Mouse (Mus musculus): ENCODE data around the gene Kif5a. TPM values are rescaled to one million over a fixed set of nuclear protein-coding genes. Genes with fewer than 3 reads are reported as not detected.
A peak's percentile ranks its signal among the peaks of the same experiment; 100 is the strongest.

Gene Kif5a
- polyA plus RNA-seq, 2 experiments = 2.8 to 9.7 TPM

DNA sequence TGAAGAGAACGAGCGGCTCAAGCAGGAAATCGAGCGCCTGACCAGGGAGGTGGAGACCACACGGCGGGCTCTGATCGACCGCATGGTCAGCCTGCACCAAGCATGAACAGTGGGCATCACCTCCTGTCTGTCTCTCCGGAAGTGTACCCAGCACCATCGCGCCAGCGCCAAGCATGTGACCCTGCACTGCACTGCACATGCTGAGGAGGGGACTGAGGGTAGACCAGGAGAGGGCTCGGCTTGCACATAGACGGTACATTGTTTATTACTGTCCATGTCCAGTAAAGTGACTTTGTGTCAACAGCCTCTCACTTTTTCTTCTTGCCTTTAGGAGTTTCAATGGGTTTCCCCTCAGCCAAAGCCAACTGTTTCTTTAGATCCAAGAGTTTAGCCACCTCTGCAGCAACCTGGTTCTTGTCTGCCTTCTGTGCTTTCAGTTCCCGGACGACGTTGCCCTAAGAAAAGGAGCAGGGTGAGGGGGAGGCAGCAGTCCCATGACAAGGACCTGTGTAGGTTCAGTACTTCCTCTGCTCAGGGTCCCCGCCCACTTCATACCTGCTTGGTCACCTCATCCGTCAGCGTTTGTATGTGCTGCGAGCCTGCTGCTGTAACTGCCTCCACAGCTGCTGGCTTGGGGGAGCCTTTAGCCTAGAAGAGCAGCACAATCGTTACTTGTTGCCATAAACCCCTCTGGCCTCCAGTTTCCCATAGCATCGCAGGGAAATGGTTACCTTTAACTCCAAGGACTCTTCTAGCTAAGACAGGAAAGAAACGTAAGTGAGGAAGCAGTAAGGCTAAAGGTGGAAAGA lies 33.0 kb upstream of the Kif5a start:
- Histone ChIP-seq H3K4me1 (ENCODE audit: control insufficient read depth, insufficient read depth, low read length) (peaks cover 11% of the 10 kb centered on the region), H3K9ac (ENCODE audit: low read depth, low read length, severe bottlenecking) (no peak overlapping the region), H3K27me3 (ENCODE audit: control insufficient read depth, insufficient read depth, low read length) (no peaks in the 10 kb centered on the region), H3K4me3 (replicated peaks; ENCODE audit: low read length) (no peak overlapping the region), H3K36me3 (ENCODE audit: control insufficient read depth, insufficient read depth, low read length) (peaks cover 88% of the 10 kb centered on the region), H3K9me3 (ENCODE audit: control insufficient read depth, low read length) (no peaks in the 10 kb centered on the region), H3K27ac (replicated peaks; ENCODE audit: low read depth, low read length) (no peak overlapping the region), H3K4me2 (replicated peaks; ENCODE audit: low read depth, low read length, severe bottlenecking) (no peak overlapping the region)
- TF ChIP-seq POLR2A (IDR thresholded peaks at IDR 0.05; ENCODE audit: borderline replicate concordance, extremely low read depth, insufficient read depth, insufficient read length) = no peak
- WGBS = 90% methylated on average over 24 of the region's 24 CpGs
- ATAC-seq (ENCODE audit: low FRiP score, low read depth) (no peak), DNase-seq (ENCODE audit: low spot score) (no peak)

DNA sequence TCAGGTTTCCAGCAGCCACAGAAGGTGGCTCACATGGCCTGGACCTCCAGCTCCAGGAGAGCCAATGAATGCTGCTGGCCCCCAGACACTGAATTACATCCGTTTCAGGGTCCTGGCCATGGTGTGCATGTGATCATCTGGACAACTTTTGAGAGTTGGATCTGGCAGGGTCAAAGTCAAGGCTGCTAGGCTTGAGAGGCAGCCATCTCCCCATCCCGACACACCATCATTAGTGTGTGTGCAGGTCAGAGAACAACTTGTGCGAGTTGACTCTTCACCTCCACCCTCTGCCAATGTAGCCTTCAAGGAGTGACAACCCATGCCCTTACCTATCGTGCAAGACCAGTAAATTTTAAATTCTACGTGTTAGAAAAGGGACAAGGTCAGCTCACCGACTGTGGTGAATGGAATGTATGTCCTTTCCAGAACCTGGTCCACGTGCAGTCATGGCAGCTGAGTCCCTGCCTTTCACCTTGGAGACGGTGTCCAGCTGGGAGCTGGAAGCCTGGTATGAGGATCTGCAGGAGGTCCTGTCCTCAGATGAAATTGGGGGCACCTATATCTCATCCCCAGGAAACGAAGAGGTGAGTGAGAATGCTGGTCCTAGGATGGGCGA lies 31.9 kb upstream of the Kif5a start:
- WGBS = 88% methylated on average over 10 of the region's 10 CpGs
- no peaks in the 10 kb centered on the region for H3K27me3 ChIP-seq (ENCODE audit: control insufficient read depth, insufficient read depth, low read length)
- H3K4me2 ChIP-seq (replicated peaks; ENCODE audit: low read depth, low read length, severe bottlenecking) = no peak overlapping the region
- no peak overlapping the region for H3K4me3 ChIP-seq (replicated peaks; ENCODE audit: low read length)
- peaks cover 11% of the 10 kb centered on the region for H3K4me1 ChIP-seq (ENCODE audit: control insufficient read depth, insufficient read depth, low read length)
- no peak for ATAC-seq (ENCODE audit: low FRiP score, low read depth)
- no peak for TF ChIP-seq POLR2A (IDR thresholded peaks at IDR 0.05; ENCODE audit: borderline replicate concordance, extremely low read depth, insufficient read depth, insufficient read length)
- no peak overlapping the region for H3K27ac ChIP-seq (replicated peaks; ENCODE audit: low read depth, low read length)
- peaks cover 78% of the 10 kb centered on the region for H3K36me3 ChIP-seq (ENCODE audit: control insufficient read depth, insufficient read depth, low read length)
- no peak for DNase-seq (ENCODE audit: low spot score)
- no peaks in the 10 kb centered on the region for H3K9me3 ChIP-seq (ENCODE audit: control insufficient read depth, low read length)
- H3K9ac ChIP-seq (ENCODE audit: low read depth, low read length, severe bottlenecking) = no peak overlapping the region

DNA sequence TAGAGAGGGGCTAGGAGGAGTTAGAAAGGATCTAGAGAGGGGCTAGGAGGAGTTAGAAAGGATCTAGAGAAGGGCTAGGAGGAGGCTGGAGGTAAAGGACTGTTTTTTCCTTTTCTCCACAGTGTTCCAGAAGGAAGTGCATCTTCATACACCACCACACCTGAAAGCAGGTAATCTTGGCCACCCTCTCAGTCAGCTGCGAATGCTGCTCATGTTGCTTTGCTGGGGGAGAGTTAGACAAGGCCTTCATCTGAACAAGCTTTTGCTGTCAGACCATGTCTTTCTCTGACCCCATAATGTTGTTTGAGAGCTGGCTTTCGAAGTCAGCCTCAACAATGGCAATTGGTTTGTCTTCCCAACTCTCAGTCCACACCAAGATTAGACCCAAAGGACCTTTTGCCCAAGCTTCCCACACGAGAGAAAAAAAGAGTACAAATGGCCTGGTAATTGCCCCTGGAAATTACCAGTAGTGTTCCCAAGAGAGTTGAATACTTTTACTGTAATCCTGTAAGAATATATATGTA lies 30.5 kb upstream of the Kif5a start:
- 84% methylated on average over 3 of the region's 3 CpGs for WGBS

DNA sequence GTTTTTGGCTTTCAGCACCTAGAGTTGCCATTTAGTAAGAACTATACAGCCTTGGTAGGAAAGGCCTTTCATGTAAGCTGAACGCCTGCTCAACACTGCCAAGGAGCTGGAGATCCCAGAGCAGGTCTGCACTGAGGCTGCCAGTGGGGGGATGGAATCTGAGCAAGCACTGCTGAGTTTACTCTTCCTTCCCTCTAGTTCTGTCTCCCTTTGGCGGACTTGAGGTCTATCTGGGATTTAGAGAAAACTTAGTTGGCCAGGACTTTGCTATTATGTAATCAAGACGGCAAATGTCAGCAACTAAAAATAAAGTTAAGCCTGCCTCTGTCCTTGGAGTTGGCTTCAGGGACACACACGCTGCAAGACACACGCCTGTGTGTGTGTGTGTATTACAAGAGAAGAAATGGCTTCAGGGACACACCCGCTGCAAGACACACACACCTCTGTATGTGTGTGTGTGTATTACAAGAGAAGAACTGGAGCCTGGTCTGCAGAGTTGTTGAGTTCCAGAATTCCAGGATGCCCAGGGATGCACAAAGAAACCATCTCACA lies 29.9 kb upstream of the Kif5a start:
- no peak for ATAC-seq (ENCODE audit: low FRiP score, low read depth)
- H3K27me3 ChIP-seq (ENCODE audit: control insufficient read depth, insufficient read depth, low read length) = no peaks in the 10 kb centered on the region
- H3K27ac ChIP-seq (replicated peaks; ENCODE audit: low read depth, low read length) = no peak overlapping the region
- H3K4me3 ChIP-seq (replicated peaks; ENCODE audit: low read length) = no peak overlapping the region
- no peak for TF ChIP-seq POLR2A (IDR thresholded peaks at IDR 0.05; ENCODE audit: borderline replicate concordance, extremely low read depth, insufficient read depth, insufficient read length)
- no peaks in the 10 kb centered on the region for H3K9me3 ChIP-seq (ENCODE audit: control insufficient read depth, low read length)
- DNase-seq (ENCODE audit: low spot score) = no peak
- H3K4me1 ChIP-seq (ENCODE audit: control insufficient read depth, insufficient read depth, low read length) = peaks cover 19% of the 10 kb centered on the region
- H3K9ac ChIP-seq (ENCODE audit: low read depth, low read length, severe bottlenecking) = no peak overlapping the region
- WGBS = 83% methylated on average over 6 of the region's 6 CpGs
- H3K36me3 ChIP-seq (ENCODE audit: control insufficient read depth, insufficient read depth, low read length) = peaks cover 60% of the 10 kb centered on the region
- no peak overlapping the region for H3K4me2 ChIP-seq (replicated peaks; ENCODE audit: low read depth, low read length, severe bottlenecking)

More for the DNA sequence above, 30.5 kb upstream of the Kif5a start:
- no peak overlapping the region for H3K27ac ChIP-seq (replicated peaks; ENCODE audit: low read depth, low read length)
- ATAC-seq (ENCODE audit: low FRiP score, low read depth) (no peak), DNase-seq (ENCODE audit: low spot score) (no peak)
- H3K9me3 ChIP-seq (ENCODE audit: control insufficient read depth, low read length) = no peaks in the 10 kb centered on the region
- TF ChIP-seq POLR2A (IDR thresholded peaks at IDR 0.05; ENCODE audit: borderline replicate concordance, extremely low read depth, insufficient read depth, insufficient read length) = no peak
- peaks cover 19% of the 10 kb centered on the region for H3K4me1 ChIP-seq (ENCODE audit: control insufficient read depth, insufficient read depth, low read length)
- no peak overlapping the region for H3K4me3 ChIP-seq (replicated peaks; ENCODE audit: low read length)
- peaks cover 64% of the 10 kb centered on the region for H3K36me3 ChIP-seq (ENCODE audit: control insufficient read depth, insufficient read depth, low read length)
- no peak overlapping the region for H3K9ac ChIP-seq (ENCODE audit: low read depth, low read length, severe bottlenecking)
- no peak overlapping the region for H3K4me2 ChIP-seq (replicated peaks; ENCODE audit: low read depth, low read length, severe bottlenecking)
- H3K27me3 ChIP-seq (ENCODE audit: control insufficient read depth, insufficient read depth, low read length) = no peaks in the 10 kb centered on the region

DNA sequence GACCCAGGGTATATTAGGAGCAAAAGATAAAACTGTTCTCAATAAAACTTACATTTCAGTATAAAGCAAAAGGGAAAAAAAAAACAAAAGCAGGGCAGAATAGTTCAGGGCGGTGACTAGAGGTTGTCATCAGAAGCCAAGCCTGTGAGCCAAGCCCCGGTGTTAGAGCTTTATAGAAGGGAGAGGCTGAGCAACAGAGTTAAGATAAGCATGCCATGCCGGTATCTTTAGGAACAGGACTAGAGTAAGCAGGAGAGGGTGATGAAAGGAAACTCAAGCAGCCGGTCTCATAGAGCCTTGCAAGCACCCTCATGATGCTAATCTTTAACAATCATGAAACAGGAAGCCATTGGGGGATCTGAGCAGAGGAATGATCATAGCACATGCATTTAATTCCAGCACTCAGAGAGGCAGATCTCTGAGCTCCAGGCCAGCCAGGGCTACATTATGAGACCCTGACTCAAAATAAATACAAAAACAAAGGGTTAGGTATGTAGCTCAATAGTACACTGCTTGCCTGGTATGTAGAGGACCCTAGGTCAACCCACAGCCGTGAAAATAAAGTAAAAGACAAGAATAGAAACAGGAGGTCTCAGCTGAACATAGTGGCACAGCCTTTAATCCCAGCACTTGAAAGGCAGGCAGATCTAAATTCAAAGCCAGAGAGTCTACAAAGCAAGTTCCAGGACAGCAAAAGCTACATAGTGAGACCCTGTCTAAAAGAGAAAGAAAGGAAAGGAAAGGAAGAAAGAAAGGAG lies 28.9 kb upstream of the Kif5a start:
- peaks cover 54% of the 10 kb centered on the region for H3K36me3 ChIP-seq (ENCODE audit: control insufficient read depth, insufficient read depth, low read length)
- H3K4me2 ChIP-seq (replicated peaks; ENCODE audit: low read depth, low read length, severe bottlenecking) = peak overlapping the region; percentile 92
- DNase-seq (ENCODE audit: low spot score) (no peak), ATAC-seq (ENCODE audit: low FRiP score, low read depth) (no peak)
- peaks cover 28% of the 10 kb centered on the region for H3K4me1 ChIP-seq (ENCODE audit: control insufficient read depth, insufficient read depth, low read length)
- no peak for TF ChIP-seq POLR2A (IDR thresholded peaks at IDR 0.05; ENCODE audit: borderline replicate concordance, extremely low read depth, insufficient read depth, insufficient read length)
- 58% methylated on average over 5 of the region's 5 CpGs for WGBS
- H3K4me3 ChIP-seq (replicated peaks; ENCODE audit: low read length) = peak overlapping the region; percentile 72
- no peaks in the 10 kb centered on the region for H3K9me3 ChIP-seq (ENCODE audit: control insufficient read depth, low read length)
- H3K27ac ChIP-seq (replicated peaks; ENCODE audit: low read depth, low read length) = no peak overlapping the region
- H3K9ac ChIP-seq (ENCODE audit: low read depth, low read length, severe bottlenecking) = 0 out of 2 replicates have a peak overlapping the region, but pooled peaks have one; percentile 4
- no peaks in the 10 kb centered on the region for H3K27me3 ChIP-seq (ENCODE audit: control insufficient read depth, insufficient read depth, low read length)
